Mouse (Mus musculus) cerebellum, adult 18-20 months (tissue): ENCODE measurements around the gene Arl4d.
"Not testable (repeated sequence)": the region's sequence is repeated elsewhere in the genome, so short reads cannot be mapped to it uniquely, and the experiment has no call there.

Experiments used
- DNase-seq, 2 experiments: peaks; one replicate each; pipeline ENCODE4 v3.0.0; 2021

The Arl4d gene

GRCm38 (mm10) chr11:101646283-101646794 lies 19.0 kb upstream of the Arl4d start:
- not testable (repeated sequence) for DNase-seq

DNA sequence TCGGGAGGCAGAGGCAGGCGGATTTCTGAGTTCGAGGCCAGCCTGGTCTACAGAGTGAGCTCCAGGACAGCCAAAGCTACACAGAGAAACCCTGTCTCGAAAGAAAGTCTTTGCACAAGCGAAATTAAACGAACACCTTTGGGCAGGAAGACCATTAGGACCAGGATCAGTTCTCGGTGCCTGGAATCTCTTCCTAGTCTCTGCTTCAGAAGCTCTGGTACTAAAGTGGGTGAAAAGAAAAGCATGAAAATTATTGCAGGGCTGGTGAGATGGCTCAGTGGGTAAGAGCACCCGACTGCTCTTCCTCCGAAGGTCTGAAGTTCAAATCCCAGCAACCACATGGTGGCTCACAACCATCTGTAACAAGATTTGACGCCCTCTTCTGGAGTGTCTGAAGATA lies 18.2 kb upstream of the Arl4d start:
- DNase-seq = not testable (repeated sequence)

GRCm38 (mm10) chr11:101656356-101656755 lies 9.0 kb upstream of the Arl4d start:
- DNase-seq = no peak

DNA sequence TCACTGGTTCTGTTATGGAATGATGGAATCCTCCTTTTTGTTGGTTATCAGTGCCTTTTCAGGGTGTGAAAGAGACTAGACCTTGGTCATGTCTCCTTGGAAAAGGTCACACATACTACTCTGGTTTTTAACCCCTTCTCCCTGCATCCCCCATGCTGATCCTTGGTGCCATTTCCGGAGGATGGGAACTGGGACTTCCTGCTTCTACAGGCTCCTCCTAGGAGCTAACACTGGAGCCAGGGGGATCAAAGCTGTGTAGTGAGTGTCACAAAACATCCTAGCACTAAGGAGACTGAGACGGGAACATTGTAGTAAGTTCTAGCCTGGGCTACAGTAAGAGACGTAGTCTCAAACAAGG lies 7.8 kb upstream of the Arl4d start:
- no peak for DNase-seq

DNA sequence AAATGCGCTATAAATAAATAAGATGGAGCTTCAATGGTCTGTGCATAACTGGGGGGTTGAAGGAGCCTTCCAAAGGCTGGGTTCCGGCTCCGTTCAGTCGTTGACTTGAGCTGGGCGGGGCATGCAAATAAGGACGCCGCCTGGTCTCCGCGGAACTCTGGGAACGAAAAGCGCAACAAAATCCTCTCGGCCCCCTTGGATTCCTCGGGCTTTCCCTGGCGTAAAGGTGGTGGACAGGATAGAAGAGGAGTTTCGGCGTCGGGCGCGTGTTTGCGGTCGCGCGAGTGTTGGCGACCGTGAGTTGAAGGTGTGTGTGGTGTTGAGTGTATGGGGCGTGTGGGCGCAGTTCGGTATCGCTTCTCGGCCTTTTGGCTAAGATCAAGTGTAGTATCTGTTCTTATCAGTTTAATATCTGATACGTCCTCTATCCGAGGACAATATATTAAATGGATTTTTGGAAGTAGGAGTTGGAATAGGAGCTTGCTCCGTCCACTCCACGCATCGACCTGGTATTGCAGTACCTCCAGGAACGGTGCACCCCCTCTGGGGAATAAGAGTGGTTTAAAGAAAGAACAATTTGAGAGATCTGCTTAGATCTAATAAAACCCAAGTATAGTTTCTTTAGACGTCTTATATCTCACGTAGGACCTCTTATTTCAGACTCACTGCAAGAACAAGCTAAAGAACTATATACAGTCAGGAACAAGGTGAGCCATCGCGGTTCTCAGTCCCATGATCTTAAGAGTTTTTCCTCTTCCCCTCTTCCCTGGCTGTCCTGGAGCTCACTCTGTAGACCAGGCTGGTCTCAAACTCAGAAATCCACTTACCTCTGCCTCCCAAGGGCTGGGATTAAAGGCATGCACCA lies 7.2 kb upstream of the Arl4d start:
- peak; percentile 75 to 86 for DNase-seq

DNA sequence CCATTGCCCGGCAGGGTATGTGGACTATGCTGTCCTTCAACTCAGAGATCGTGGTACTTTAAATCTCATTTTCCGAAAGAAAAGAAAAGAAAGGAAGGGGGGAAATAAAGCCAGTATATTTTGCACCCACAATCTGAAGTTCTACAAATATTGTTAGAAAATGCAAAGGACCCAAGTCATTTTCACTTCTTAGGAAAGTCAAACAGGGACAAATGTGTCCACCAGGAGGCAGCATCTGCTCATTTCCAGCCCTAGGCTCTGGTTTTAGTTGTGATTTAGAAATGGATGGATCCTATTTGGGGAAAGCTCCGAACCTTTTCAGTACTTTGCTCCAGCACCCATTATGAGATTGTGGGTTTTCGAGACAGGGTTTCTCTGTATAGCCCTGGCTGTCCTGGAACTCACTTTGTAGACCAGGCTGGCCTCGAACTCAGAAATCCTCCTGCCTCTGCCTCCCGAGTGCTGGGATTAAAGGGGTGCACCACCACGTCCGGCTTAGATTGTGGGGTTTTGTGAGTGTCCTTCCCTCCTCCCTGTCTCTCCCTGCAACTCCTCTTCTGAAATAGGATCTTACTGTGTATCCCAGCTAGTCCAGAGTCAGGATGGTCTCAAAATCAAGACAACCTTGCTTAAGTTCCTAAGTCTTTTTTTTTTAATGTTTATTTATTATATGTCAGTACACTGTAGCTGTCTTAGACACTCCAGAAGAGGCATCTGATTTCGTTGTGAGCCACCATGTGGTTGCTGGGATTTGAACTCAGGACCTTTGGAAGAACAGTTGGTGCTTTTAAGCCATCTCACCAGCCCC lies 6.4 kb upstream of the Arl4d start:
- DNase-seq = peak; percentile 58 to 72

DNA sequence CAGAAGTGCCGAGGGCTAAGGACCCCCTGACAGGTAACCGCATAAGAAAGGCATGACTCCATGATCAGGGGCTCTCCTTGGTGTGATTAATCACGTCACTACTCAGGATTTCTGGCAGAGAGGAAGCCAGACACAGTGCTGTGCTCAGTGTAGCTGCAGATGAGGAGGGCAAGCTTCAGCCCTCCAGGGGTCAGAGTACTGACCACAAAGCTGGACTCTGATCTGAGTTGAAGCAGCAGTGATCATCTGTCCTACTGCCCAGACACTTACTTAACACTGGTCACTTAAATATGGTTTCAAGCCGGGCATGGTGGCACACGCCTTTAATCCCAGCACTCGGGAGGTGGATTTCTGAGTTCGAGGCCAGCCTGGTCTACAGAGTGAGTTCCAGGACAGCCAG lies 4.2 kb upstream of the Arl4d start:
- no peak for DNase-seq

GRCm38 (mm10) chr11:101661786-101662185 lies 3.6 kb upstream of the Arl4d start:
- no peak for DNase-seq

DNA sequence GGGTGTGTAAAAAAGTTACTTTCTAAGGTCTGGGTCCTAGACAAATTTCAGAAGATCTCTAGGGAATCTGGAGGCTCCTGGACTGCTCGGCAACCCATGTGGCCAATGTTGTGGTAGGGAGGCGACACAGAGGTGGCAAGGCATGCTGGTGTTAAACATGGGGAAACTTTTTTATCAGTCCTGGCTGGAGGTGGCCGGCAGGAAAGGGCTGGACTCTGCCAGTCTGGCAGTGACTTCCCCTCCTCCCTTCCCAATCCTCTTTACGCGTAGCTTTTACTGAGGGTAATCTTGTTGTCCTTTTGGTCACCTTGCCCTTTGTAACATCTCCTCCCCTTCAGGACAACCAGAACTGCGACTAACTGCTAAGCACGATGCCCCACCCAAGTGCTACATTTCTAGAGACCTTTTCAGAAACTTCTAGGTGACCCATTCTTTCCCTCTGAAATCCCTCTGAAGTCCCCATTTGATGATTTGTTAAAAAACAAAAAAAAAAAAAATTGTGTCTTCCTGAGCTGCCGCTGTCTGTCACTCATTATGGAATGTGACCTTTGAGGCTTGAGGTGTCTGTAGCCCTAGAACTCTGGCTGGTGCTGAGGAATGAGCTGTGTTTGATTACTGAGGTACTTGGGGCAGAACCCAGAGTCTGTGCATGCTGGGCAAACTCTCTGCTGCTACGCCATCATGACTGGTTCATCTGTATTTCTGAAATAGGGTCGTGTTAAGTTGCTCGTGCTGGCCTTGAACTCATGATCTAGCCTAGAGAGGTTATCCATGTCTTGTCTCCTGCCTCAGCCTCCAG lies 1.9 kb upstream of the Arl4d start:
- DNase-seq = no peak

DNA sequence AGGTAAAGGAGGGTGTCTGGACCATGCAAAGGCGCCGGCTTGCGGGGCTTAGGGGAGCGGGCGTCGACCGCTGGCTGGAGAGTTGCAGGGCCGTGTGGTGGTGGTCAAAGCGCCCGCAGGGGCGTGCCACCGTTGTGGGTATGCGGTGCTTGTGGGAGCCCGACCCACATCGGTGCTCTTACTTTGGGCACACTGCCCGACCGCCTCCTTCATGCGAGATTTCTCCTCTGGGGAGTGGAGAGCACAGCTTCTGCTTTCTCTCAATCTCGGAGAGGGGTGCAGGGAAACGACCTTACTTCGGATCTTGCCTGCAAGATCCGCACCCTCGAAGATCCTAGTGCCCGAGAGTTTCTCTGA lies 273 bp downstream of the Arl4d start:
- no peak for DNase-seq

GRCm38 (mm10) chr11:101666626-101667345 lies 1.4 kb downstream of the Arl4d start:
- peak in 1 of 2 experiments; percentile 31 for DNase-seq

DNA sequence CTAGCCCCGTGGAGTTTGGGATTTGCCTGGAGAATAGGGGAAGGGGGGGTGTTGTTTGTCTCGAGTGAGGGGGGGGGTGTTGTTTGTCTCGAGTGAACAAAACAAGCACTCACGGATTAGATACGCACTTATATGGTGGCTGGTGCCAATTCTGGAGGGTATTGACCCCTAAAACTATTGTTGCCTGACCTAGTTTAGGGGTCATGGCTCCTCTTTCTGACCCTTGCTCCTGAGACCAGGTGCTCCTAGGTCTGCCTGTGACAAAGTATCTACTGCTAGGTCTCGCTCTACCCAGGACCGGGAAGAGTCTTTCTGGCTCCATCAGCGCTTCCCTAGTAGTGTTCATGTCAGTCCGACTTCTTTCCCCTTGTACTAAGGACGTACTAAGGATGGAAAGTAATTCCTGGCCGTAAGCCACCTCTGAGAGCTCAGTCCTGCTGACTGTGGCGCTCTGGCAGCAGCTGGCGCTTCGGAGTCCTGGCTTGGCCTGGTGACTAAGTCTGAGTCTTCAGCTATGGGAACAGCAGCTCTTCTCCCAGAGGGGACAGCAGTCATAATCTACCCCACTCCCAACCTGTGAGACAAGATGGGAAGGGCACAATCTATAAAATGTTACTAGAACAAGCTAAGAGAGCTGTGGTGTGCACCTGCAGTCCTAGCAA lies 2.7 kb downstream of the Arl4d start:
- DNase-seq = no peak

- DNase-seq = no peak
Observed at GRCm38 (mm10) chr11:101668546-101669261, 3.4 kb downstream of the Arl4d start.

- DNase-seq = no peak
Observed at GRCm38 (mm10) chr11:101670334-101670733, 5.0 kb downstream of the Arl4d start.

DNA sequence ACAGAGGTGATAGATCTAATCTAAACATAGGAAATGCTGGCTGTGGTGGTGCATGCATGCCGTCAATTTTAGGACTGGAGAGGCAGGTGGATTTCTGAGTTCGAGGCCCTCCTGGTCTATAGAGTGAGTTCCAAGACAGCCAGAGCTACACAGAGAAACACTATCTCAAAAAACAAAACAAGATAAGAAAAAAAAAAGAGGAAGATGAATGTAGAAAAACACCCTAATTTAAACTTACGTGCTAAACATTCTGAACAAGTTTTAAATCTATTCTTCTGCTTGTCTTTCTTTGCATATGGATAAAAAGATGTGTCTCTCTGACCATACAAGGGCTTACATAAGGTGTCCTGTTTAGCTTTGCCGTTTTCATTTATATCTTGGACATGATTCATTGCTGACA lies 5.9 kb downstream of the Arl4d start:
- DNase-seq = no peak

DNA sequence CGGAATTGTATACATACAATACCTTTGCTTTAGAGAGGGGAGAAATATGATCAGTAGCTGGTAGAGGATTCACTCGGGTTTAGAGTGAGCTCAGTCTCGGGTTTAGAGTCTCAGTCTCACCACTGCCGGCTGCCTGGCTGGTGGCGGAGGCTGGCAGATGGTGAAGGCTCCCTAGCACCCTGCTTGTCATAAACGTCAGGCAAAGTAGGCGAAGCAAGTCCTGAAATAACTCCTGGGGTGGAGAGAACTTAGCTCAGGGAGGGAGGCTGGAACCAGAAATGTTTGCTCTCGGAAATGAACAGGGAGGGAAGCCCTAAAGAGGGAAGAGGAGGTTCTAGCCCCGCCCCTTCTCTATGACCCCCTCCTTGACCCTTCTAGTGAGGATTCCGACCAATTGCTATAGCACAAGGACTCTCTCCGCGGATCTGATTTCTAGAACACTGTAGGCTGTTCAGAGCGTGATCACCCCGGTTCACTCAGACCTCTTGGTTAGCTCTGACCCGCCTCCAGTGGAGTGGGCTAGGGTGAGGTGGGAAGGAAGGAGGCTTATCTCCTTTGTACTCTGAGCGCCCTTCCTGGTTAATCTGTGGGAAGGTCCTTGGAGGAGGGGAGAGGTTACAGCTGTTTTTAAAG lies 7.8 kb downstream of the Arl4d start:
- DNase-seq = no peak

DNA sequence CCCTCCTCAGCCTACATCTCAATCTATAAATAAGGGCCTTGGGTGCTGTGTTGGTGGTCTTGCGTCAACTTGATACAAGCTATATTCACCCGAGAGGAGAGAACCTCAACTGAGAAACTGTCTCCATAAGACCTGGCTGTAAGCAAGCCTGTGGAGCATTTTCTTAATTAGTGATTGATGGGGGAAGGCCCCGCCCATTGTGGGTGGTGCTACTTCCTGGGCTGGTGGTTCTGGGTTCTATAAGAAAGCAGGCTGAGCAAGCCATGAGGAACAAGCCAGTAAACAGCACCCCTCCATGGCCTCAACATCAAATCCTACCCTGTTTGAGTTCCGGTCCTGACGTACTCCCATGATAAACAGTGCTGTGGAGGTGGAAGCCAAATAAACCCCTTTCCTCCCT lies 8.8 kb downstream of the Arl4d start:
- DNase-seq = no peak

DNA sequence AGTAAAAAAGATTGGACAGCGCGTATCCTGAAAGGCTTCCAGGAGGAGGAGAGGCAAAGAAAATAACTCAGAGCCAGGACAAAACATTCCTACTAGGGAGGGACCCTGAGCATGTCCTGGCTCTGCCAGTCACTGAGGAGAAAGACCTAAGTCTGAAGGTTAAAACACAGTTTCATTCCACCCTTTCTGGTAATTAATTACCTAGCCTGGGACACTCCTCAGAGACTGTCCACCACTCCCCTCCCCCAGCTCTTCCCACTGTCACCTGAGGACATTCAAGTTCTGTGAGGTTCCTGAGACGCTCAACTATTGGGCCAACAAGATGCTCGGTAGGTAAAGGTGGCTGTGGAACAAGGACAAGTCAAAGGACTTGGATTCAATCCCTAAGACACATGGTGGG lies 10.0 kb downstream of the Arl4d start:
- no peak for DNase-seq

GRCm38 (mm10) chr11:101677655-101678054 lies 12.3 kb downstream of the Arl4d start:
- no peak for DNase-seq

DNA sequence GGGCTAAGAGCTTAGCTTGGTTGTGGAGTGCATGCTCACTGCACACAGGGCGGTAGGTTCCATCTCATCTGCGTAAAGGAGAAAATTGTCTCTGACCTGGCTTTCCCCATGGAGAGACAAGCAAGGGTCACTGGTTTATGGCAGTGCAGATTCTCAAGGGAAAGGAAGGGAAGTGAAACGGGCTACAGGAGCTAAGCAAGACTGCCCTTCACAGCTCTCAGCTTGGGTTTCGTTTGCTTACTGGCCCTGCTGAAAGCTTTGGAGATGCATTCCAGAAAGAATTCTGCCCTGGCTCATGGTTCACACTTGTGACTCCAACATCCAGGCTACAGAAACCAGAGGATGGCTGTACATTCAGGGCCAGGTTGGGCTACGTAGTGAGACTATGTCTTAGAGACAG lies 13.4 kb downstream of the Arl4d start:
- no peak for DNase-seq

GRCm38 (mm10) chr11:101679907-101680306 lies 14.6 kb downstream of the Arl4d start:
- no peak for DNase-seq
